Mouse (Mus musculus): Measurements from ENCODE around the gene Fdx1l. TPM values are rescaled to one million over a fixed set of nuclear protein-coding genes. Genes with fewer than 3 reads are reported as not detected.
A peak's percentile ranks its signal among the peaks of the same experiment; 100 is the strongest.

The Fdx1l gene
- total RNA-seq (2014; fragmentation: Nextera tagmentation), result 23.5 and 39.7 TPM in 2 replicates
- total RNA-seq (2017), result 56.5 and 59.4 TPM in 2 replicates

GRCm38 (mm10) chr9:21073044-21073840 is at the start of gene Fdx1l, which contains the start of gene Gm49373:
Fdx1l (minus strand) TSS chr9:21073614.
Gm49373 (minus strand) TSS chr9:21073096.
- peak; percentile 91 for ATAC-seq (replicated peaks; ENCODE audit: poor library complexity, severe bottlenecking)

DNA sequence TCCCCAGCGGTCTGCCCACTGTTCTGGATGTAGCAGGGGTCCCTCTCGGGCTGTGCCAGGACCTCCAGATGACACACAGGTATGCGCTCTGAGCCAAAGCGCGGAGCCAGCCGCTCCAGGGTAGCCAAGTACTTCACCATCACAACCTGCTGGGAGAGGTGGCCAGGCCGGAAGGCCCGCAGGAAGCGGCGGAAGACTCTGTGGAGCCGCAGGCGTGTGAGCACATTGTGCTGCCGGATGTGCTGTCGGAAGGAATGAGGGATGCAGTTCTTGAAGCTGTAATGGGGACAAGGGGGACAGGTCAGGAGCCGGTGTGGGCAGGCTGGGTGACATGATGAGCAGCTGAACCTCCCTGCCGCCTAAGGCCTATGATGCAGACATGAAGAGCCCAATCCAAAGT is 48.1 kb upstream of the Fdx1l start:
- no peak for ATAC-seq (replicated peaks; ENCODE audit: poor library complexity, severe bottlenecking)

DNA sequence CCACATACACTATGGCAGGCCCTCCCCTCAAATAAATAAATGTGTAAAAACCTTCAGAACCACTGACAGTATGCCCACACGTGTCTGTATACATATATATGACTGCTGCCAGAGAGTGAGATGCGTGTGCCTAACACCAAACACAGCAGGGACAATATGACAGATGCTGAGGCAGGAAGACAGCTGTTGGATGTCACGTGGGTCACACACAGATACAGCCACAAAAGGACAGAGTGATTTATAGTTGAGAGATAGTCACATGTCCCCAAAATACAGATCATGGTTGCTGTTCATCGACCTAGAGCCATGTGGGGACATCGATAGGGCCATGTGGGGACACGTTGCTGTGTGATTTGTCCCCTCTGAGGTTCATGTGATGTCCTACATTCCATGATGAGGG is 43.7 kb upstream of the Fdx1l start:
- no peak for ATAC-seq (replicated peaks; ENCODE audit: poor library complexity, severe bottlenecking)

DNA sequence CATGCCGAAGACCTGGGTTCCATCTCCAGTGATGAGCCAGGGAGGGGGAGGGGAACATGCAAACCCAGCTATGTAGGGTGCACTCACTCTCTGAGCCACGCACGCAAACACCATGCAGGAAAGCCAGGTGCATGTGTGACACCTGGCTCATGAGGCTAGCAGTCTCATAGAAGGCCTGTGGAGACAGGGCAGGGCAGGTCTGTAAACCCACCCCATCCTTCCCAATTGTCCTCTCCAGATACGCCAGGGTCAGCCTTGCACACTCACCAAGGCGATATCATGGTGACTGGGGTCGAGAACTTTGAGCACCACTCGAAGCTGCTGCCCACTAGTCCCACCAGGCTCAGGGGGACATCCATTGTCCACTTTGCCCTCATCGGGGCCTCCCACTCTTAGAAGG is 41.7 kb upstream of the Fdx1l start:
- ATAC-seq (replicated peaks; ENCODE audit: poor library complexity, severe bottlenecking), result no peak

DNA sequence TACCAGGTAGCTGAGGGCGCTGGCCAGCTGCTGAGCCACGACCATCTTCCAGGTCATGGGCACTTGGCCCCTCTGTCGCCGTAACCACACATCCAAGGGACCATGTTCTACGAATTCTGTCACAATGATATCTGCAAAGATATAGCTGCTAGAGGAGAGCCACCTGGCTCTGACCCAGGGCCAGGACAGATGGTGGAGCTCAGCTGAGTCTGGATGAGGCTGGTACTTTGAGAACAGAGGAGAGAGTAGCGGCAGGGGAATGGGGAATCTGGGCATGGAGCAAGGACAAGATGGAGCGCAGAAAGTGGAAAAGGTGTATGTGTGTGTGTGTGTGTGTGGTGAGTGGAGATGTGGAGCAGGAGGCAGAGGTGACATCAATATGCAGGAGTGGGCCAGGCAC is 40.8 kb upstream of the Fdx1l start:
- no peak for ATAC-seq (replicated peaks; ENCODE audit: poor library complexity, severe bottlenecking)

DNA sequence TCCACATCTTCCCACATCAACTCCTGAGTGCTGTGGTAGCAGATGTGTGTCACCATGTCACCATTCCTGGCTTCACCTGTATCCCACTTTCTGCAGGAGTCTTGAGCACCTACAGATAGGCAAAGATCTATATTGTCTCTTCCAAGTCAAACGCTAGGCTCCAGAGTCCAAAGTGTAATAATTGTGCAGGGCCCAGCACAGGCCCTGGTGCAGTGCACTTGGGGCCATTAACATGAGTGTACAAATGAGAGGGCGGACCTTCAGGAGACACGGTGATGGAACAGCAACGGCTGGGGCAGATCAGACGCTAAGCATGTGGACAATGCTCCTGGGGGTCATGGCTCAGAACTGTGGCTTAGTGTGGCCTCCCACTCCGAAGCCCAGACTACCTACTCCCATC is 40.3 kb upstream of the Fdx1l start:
- no peak for ATAC-seq (replicated peaks; ENCODE audit: poor library complexity, severe bottlenecking)

GRCm38 (mm10) chr9:21107607-21108237 is 34.3 kb upstream of the Fdx1l start:
- no peak for ATAC-seq (replicated peaks; ENCODE audit: poor library complexity, severe bottlenecking)

- no peak for ATAC-seq (replicated peaks; ENCODE audit: poor library complexity, severe bottlenecking)
Measured at GRCm38 (mm10) chr9:21105760-21106564, 32.5 kb upstream of the Fdx1l start.

DNA sequence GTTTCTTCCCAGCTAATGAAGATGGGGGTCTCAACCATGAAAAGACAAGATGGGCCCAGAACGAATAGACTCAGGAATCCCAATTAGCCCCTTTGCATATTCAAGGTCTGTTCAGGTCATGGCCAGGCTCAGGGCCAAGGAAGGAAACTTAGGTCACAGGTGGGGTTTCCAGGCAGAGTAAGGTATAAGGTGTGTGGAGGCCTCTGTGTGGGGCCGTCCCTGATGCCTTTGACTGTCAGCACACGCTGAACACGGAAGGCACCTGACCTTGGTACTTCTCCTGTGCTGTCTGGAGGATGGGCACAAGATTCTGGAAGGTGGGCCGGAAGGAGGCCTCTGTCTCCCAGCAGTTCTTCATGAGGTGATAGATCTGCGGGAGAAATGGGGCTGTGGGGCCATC is 31.4 kb upstream of the Fdx1l start:
- no peak for ATAC-seq (replicated peaks; ENCODE audit: poor library complexity, severe bottlenecking)

DNA sequence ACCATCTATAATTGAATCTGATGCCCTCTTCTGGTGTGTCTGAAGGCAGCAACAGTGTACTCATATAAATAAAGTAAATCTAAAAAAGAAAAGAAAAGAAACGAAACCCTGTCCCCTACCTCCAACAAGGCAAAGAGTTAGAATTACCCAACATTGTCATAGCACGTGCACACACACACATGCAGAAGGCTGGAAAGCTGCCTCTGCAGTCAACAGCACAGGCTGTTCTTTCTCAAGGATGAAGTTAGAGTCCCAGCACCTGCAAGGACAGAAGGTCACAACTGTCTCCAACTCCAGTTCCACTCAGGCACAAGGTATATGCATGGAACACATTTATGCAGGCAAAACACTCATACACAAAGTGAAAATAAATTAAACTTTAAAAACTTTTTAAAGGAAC is 28.7 kb upstream of the Fdx1l start:
- no peak for ATAC-seq (replicated peaks; ENCODE audit: poor library complexity, severe bottlenecking)

GRCm38 (mm10) chr9:21100447-21101161 is 27.2 kb upstream of the Fdx1l start:
- peak; percentile 77 for ATAC-seq (replicated peaks; ENCODE audit: poor library complexity, severe bottlenecking)

- no peak for ATAC-seq (replicated peaks; ENCODE audit: poor library complexity, severe bottlenecking)
Measured at GRCm38 (mm10) chr9:21097793-21098192, 24.4 kb upstream of the Fdx1l start.

- ATAC-seq (replicated peaks; ENCODE audit: poor library complexity, severe bottlenecking), result no peak
Measured at GRCm38 (mm10) chr9:21095958-21096357, 22.5 kb upstream of the Fdx1l start.

GRCm38 (mm10) chr9:21093423-21093822 is 20.0 kb upstream of the Fdx1l start:
- ATAC-seq (replicated peaks; ENCODE audit: poor library complexity, severe bottlenecking), result no peak

- peak; percentile 96 for ATAC-seq (replicated peaks; ENCODE audit: poor library complexity, severe bottlenecking)
Measured at GRCm38 (mm10) chr9:21091707-21092320, 18.4 kb upstream of the Fdx1l start, which contains the start of the genes Gm38431 and Raver1. Gm38431 (minus strand) TSS chr9:21091997. Raver1 (minus strand) TSS chr9:21092008.

GRCm38 (mm10) chr9:21090972-21091706 is 17.7 kb upstream of the Fdx1l start:
- 0 out of 2 replicates have a peak, but pooled peaks have one; percentile 6 for ATAC-seq (replicated peaks; ENCODE audit: poor library complexity, severe bottlenecking)

- ATAC-seq (replicated peaks; ENCODE audit: poor library complexity, severe bottlenecking), result no peak
Measured at GRCm38 (mm10) chr9:21090537-21090936, 17.1 kb upstream of the Fdx1l start.

GRCm38 (mm10) chr9:21083324-21083723 is 9.9 kb upstream of the Fdx1l start:
- no peak for ATAC-seq (replicated peaks; ENCODE audit: poor library complexity, severe bottlenecking)

- no peak for ATAC-seq (replicated peaks; ENCODE audit: poor library complexity, severe bottlenecking)
Measured at GRCm38 (mm10) chr9:21081127-21081526, 7.7 kb upstream of the Fdx1l start.

All from granulocyte monocyte progenitor cell, adult 5-6 weeks (primary cell).